Comparison of ENCODE assay signal across 8 mouse cellular contexts in the genomic region with DNA sequence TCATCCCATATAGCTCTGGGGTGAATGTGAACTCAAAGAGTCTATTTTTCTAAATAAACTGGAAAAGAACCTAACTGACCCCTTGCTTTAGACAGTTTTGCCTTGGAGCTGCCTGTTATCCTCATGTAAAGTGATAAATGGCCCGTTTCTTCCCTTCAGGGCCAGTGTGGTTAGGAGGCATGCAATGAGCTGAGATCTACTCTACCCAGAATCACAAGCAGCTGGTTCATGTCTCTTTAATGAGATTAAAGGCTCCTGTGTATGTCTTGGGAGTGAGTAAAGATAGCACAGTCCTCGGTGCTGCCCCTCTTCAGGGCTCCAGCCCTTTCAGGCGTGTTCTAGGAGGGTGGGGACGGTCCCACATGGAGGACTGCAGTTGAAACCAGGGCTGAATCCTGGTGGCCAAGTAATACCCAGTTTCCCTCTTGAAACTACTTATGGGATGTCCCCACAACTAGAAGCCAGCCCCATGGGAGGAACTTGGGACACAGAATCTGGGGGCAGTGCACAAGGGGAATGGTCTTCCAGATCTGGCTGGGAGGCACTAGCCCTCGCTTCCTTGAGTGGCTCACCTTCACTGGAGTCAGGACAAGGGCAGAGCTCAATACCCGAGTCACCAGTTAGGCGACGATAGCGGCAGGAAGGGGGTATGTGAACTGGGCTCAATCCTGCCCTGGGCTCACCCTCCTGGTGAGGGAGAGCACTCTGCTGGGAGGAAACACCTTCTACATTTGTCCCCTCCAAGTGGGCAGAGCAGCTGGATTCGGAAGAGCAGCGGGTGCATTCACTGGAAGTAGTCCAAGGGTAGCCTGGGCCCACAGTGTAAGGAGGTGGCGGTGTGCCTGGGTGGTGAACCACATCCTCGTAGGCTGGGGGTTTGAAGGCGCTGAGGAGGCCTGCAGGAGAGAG. TPM values are rescaled to one million over a fixed set of nuclear protein-coding genes. Genes with fewer than 3 reads are reported as not detected.
A peak's percentile ranks its signal among the peaks of the same experiment; 100 is the strongest.
DNase-seq lines count a peak whose midpoint lies in the region; ATAC-seq and TF ChIP-seq lines count a peak whose summit lies in the region.
"Had no signal": no experiment of that assay in that cellular context is flagged by ENCODE, and none has a peak within 500 bp of the region (broad histone marks: within the 10 kb centered on the region; RNA-seq: fewer than 3 reads in every experiment).

No protein-coding gene starts in this region.

- peaks cover 20% of the 10 kb centered on the region for H3K79me2 ChIP-seq in CH12.LX (replicated peaks; ENCODE audit: control insufficient read depth, extremely low read depth, insufficient read depth, poor library complexity, severe bottlenecking)

- H3K4me3 ChIP-seq in kidney, embryonic 15.5 days (replicated peaks), result peak overlapping the region; percentile 82
- H3K4me3 ChIP-seq in CH12.LX (replicated peaks in 1 of 3; ENCODE audit: low read depth in 2 of 3, low read length in 2 of 3, poor library complexity in 1 of 3), result no peak overlapping the region
- H3K4me3 ChIP-seq in embryonic facial prominence, embryonic 10.5 days, result peak overlapping the region; percentile 83; the same call in 1 of the 2 replicates
- H3K4me3 ChIP-seq in liver, embryonic 13.5 days (replicated peaks), result 0 out of 2 replicates have a peak overlapping the region, but pooled peaks have one; percentile 73

- H3K27ac ChIP-seq in kidney, embryonic 15.5 days, result peak overlapping the region; percentile 63
- H3K27ac ChIP-seq in CH12.LX (ENCODE audit: insufficient read depth, low read depth), result no peak overlapping the region
- H3K27ac ChIP-seq in embryonic facial prominence, embryonic 10.5 days (replicated peaks), result peak overlapping the region; percentile 99
- peak overlapping the region; percentile 94 for H3K27ac ChIP-seq in liver, embryonic 13.5 days

- H3K36me3 ChIP-seq in kidney, embryonic 15.5 days, result peaks cover 32% of the 10 kb centered on the region
- peaks cover 18 to 38% of the 10 kb centered on the region in 2 experiments for H3K36me3 ChIP-seq in CH12.LX (replicated peaks in 1 of 2; ENCODE audit: control insufficient read depth in 1 of 2, insufficient read depth in 1 of 2, low read length in 1 of 2)
- peaks cover 41% of the 10 kb centered on the region for H3K36me3 ChIP-seq in embryonic facial prominence, embryonic 10.5 days (replicated peaks)
- peaks cover 41% of the 10 kb centered on the region for H3K36me3 ChIP-seq in liver, embryonic 13.5 days

- H3K9me3 ChIP-seq in kidney, embryonic 15.5 days (replicated peaks), result no peaks in the 10 kb centered on the region
- no peaks in the 10 kb centered on the region for H3K9me3 ChIP-seq in CH12.LX (replicated peaks; ENCODE audit: low read length)
- H3K9me3 ChIP-seq in embryonic facial prominence, embryonic 10.5 days, result no peaks in the 10 kb centered on the region
- H3K9me3 ChIP-seq in liver, embryonic 13.5 days (replicated peaks), result no peaks in the 10 kb centered on the region

- no peaks in the 10 kb centered on the region for H3K27me3 ChIP-seq in kidney, embryonic 15.5 days
- no peaks in the 10 kb centered on the region for H3K27me3 ChIP-seq in CH12.LX (replicated peaks)
- no peaks in the 10 kb centered on the region for H3K27me3 ChIP-seq in embryonic facial prominence, embryonic 10.5 days (replicated peaks; ENCODE audit: low read depth, poor library complexity, severe bottlenecking)
- H3K27me3 ChIP-seq in liver, embryonic 13.5 days, result no peaks in the 10 kb centered on the region

- H3K4me2 ChIP-seq in kidney, embryonic 15.5 days, result peak overlapping the region; percentile 97
- H3K4me2 ChIP-seq in CH12.LX (ENCODE audit: insufficient read depth, low read depth, poor library complexity, severe bottlenecking), result no peak overlapping the region
- H3K4me2 ChIP-seq in liver, embryonic 13.5 days, result peak overlapping the region; percentile 97

- no peak for TF ChIP-seq RAD21 in CH12.LX (IDR thresholded peaks at IDR 0.05; ENCODE audit: low read depth, low read length)

- peaks cover 80% of the 10 kb centered on the region for H3K4me1 ChIP-seq in kidney, embryonic 15.5 days
- H3K4me1 ChIP-seq in CH12.LX (ENCODE audit: control insufficient read depth in 1 of 2, insufficient read depth in 2 of 2), result peaks cover 29 to 77% of the 10 kb centered on the region in 2 experiments
- peaks cover 81% of the 10 kb centered on the region for H3K4me1 ChIP-seq in embryonic facial prominence, embryonic 10.5 days
- H3K4me1 ChIP-seq in liver, embryonic 13.5 days (replicated peaks), result peaks cover 82% of the 10 kb centered on the region

- in situ Hi-C loops in CH12.LX (cut with MboI; ENCODE audit: low pct_ligation_motif_present, low pct_unique_long_range_greater_than_20kb, low sequenced_read_pairs), result loop anchor here (5.0 kb wide), 1 partner anchor 38 kb away; the partner anchor contains the start of genes 1700003E16Rik and Wdr54

- DNase-seq in kidney, adult 8-10 months, result no peak
- DNase-seq in CH12.LX (ENCODE audit: extremely low read depth), result peak; percentile 65
- DNase-seq in embryonic facial prominence, embryonic 10.5 days (ENCODE audit: low spot score), result no peak
- DNase-seq in liver, embryonic 13.5 days, result no peak
- DNase-seq in c-Kit-positive CD71-positive TER-119-positive erythroid progenitor cells, embryonic 14.5 days (ENCODE audit: low spot score), result no peak
- no peak for DNase-seq in Muller cell, postnatal 12 days (ENCODE audit: inconsistent ontology term)
- DNase-seq: left cerebral cortex, postnatal 4 days had no signal

- no peak for TF ChIP-seq EP300 in CH12.LX (IDR thresholded peaks at IDR 0.05; ENCODE audit: low read length)

- dilution Hi-C loops in CH12.LX (cut with MboI; ENCODE audit: extremely low pct_ligation_motif_present, extremely low pct_unique_long_range_greater_than_20kb, low sequenced_read_pairs), result no loop called here

- WGBS in kidney, embryonic 15.5 days, result 75% methylated on average over 14 of the region's 14 CpGs
- WGBS in embryonic facial prominence, embryonic 10.5 days, result 85% methylated on average over 14 of the region's 14 CpGs
- 66% methylated on average over 14 of the region's 14 CpGs for WGBS in liver, embryonic 13.5 days (ENCODE audit: insufficient replicate concordance)

- peak overlapping the region; percentile 81; the same call in 1 of the 2 replicates for H3K9ac ChIP-seq in kidney, embryonic 15.5 days
- H3K9ac ChIP-seq in CH12.LX (ENCODE audit: insufficient read depth, low read depth), result no peak overlapping the region
- peak overlapping the region; percentile 72 for H3K9ac ChIP-seq in liver, embryonic 13.5 days

- 0 out of 2 replicates have a peak, but pooled peaks have one; percentile 18 for TF ChIP-seq POLR2A in CH12.LX (IDR thresholded peaks at IDR 0.05; ENCODE audit: low read depth, low read length)

- ATAC-seq in kidney, embryonic 15.5 days (replicated peaks; ENCODE audit: low FRiP score), result no peak
- ATAC-seq in liver, embryonic 13.5 days (ENCODE audit: low read depth), result no peak

- TF ChIP-seq CTCF in CH12.LX (conservative IDR thresholded peaks at IDR 0.05 in 1 of 2, IDR thresholded peaks at IDR 0.05 in 1 of 2; ENCODE audit: low read depth in 2 of 2, low read length in 2 of 2), result no peak

TF ChIP-seq in CH12.LX, 34 proteins besides CTCF, POLR2A, EP300 and RAD21:
- TF ChIP-seq POLR2AphosphoS2 (IDR thresholded peaks at IDR 0.05; ENCODE audit: low read depth, low read length) (peak; percentile 65; the same call in 1 of the 2 replicates), GABPA (IDR thresholded peaks at IDR 0.05; ENCODE audit: insufficient replicate concordance, low read depth, low read length) (no peak)
TF ChIP-seq in CH12.LX: peak in this region for 1.

RNA-seq across cellular contexts. Expression of gene Wbp1, which starts 2.3 kb away (rescaled TPM):
- polyA plus RNA-seq in kidney, embryonic 15.5 days (2015; fragmentation: Nextera tagmentation; extraction: Ambion mirVana), result 132 and 144 TPM in 2 replicates
- total RNA-seq in CH12.LX (2012; rRNA removed), result 20.4 and 24.1 TPM in 2 replicates
- 23.1 and 27.5 TPM in 2 replicates for total RNA-seq in CH12.LX (2014; rRNA removed)
- 16.6 and 19.3 TPM in 2 replicates for polyA plus RNA-seq in CH12.LX (2012; ENCODE audit: insufficient read length, low read depth)
- 147 and 172 TPM in 2 replicates for polyA plus RNA-seq in embryonic facial prominence, embryonic 10.5 days (2016; fragmentation: Nextera tagmentation; extraction: Ambion mirVana)
- polyA plus RNA-seq in liver, embryonic 13.5 days (2015; fragmentation: Nextera tagmentation; extraction: Ambion mirVana), result 30.4 and 32.3 TPM in 2 replicates

RNA-seq across cellular contexts. Expression of gene Mogs, which starts 3.8 kb away (rescaled TPM):
- polyA plus RNA-seq in kidney, embryonic 15.5 days (2015; fragmentation: Nextera tagmentation; extraction: Ambion mirVana), result 56.3 and 58.9 TPM in 2 replicates
- total RNA-seq in CH12.LX (2012; rRNA removed), result 78.9 and 104 TPM in 2 replicates
- total RNA-seq in CH12.LX (2014; rRNA removed), result 77.3 and 78.4 TPM in 2 replicates
- polyA plus RNA-seq in CH12.LX (2012; ENCODE audit: insufficient read length, low read depth), result 53.0 and 57.2 TPM in 2 replicates
- polyA plus RNA-seq in embryonic facial prominence, embryonic 10.5 days (2016; fragmentation: Nextera tagmentation; extraction: Ambion mirVana), result 41.0 and 44.1 TPM in 2 replicates
- polyA plus RNA-seq in liver, embryonic 13.5 days (2015; fragmentation: Nextera tagmentation; extraction: Ambion mirVana), result 44.9 and 46.7 TPM in 2 replicates

RNA-seq across cellular contexts. Expression of gene Ino80b, which starts 6.2 kb away (rescaled TPM):
- polyA plus RNA-seq in kidney, embryonic 15.5 days (2015; fragmentation: Nextera tagmentation; extraction: Ambion mirVana), result 15.9 and 17.1 TPM in 2 replicates
- 26.1 and 26.9 TPM in 2 replicates for total RNA-seq in CH12.LX (2012; rRNA removed)
- 14.9 and 15.4 TPM in 2 replicates for total RNA-seq in CH12.LX (2014; rRNA removed)
- 30.4 and 34.2 TPM in 2 replicates for polyA plus RNA-seq in CH12.LX (2012; ENCODE audit: insufficient read length, low read depth)
- polyA plus RNA-seq in embryonic facial prominence, embryonic 10.5 days (2016; fragmentation: Nextera tagmentation; extraction: Ambion mirVana), result 18.6 and 20.2 TPM in 2 replicates
- polyA plus RNA-seq in liver, embryonic 13.5 days (2015; fragmentation: Nextera tagmentation; extraction: Ambion mirVana), result 6.3 and 7.2 TPM in 2 replicates

RNA-seq across cellular contexts. Expression of gene Mrpl53, which starts 10.2 kb away (rescaled TPM):
- polyA plus RNA-seq in kidney, embryonic 15.5 days (2015; fragmentation: Nextera tagmentation; extraction: Ambion mirVana), result 134 and 147 TPM in 2 replicates
- total RNA-seq in CH12.LX (2012; rRNA removed), result 74.0 and 83.3 TPM in 2 replicates
- total RNA-seq in CH12.LX (2014; rRNA removed), result 52.2 and 54.2 TPM in 2 replicates
- 52.9 and 55.5 TPM in 2 replicates for polyA plus RNA-seq in CH12.LX (2012; ENCODE audit: insufficient read length, low read depth)
- 144 and 145 TPM in 2 replicates for polyA plus RNA-seq in embryonic facial prominence, embryonic 10.5 days (2016; fragmentation: Nextera tagmentation; extraction: Ambion mirVana)
- polyA plus RNA-seq in liver, embryonic 13.5 days (2015; fragmentation: Nextera tagmentation; extraction: Ambion mirVana), result 94.5 and 99.8 TPM in 2 replicates

RNA-seq across cellular contexts. Expression of gene Rtkn, which starts 16.2 kb away (rescaled TPM):
- 31.5 and 33.7 TPM in 2 replicates for polyA plus RNA-seq in kidney, embryonic 15.5 days (2015; fragmentation: Nextera tagmentation; extraction: Ambion mirVana)
- total RNA-seq in CH12.LX (2012; rRNA removed) (0.59 and 0.68 TPM in 2 replicates), CH12.LX (2014; rRNA removed) (0.54 and 1.3 TPM in 2 replicates)
- polyA plus RNA-seq in CH12.LX (2012; ENCODE audit: insufficient read length, low read depth), result 0.47 and 0.78 TPM in 2 replicates
- 38.2 and 39.0 TPM in 2 replicates for polyA plus RNA-seq in embryonic facial prominence, embryonic 10.5 days (2016; fragmentation: Nextera tagmentation; extraction: Ambion mirVana)
- 10.1 and 11.7 TPM in 2 replicates for polyA plus RNA-seq in liver, embryonic 13.5 days (2015; fragmentation: Nextera tagmentation; extraction: Ambion mirVana)

Comparison
In these comparisons a context has a peak if more than half of its experiments do, and no peak if none do; other contexts are left out.
1. H3K4me3 ChIP-seq: peak in kidney, embryonic 15.5 days (single experiment), embryonic facial prominence, embryonic 10.5 days (single experiment) and liver, embryonic 13.5 days (single experiment); none in CH12.LX (0 of 3).